Mouse (Mus musculus) lung, embryonic 15.5 days (tissue): ENCODE data around the gene Isoc2a. TPM values are rescaled to one million over a fixed set of nuclear protein-coding genes. Genes with fewer than 3 reads are reported as not detected.
"Not testable (repeated sequence)": the region's sequence is repeated elsewhere in the genome, so short reads cannot be mapped to it uniquely, and the experiment has no call there.

Source experiments
- ATAC-seq: fragments of 200-750 bp; cut with Nextera tagmentation; 2 replicates; pipeline ENCODE4 v1.8.0; 2017; ENCODE audit warnings: moderate number of reproducible peaks, borderline replicate concordance; ENCODE audit not compliant: low FRiP score, low TSS enrichment; ENCODE audit errors: extremely low read depth
- H3K27ac ChIP-seq: fragments of 300-500 bp; sonication (generic); 2 replicates; pipeline ENCODE4 v1.5.1; 2015; ENCODE audit warnings: moderate library complexity, mild to moderate bottlenecking, inconsistent platforms
- H3K27me3 ChIP-seq: fragments of 300-500 bp; sonication (generic); 2 replicates; pipeline ENCODE4 v1.6.1; 2015; ENCODE audit warnings: inconsistent platforms
- H3K36me3 ChIP-seq: fragments of 300-500 bp; sonication (generic); 2 replicates; pipeline ENCODE4 v1.6.1; 2015; ENCODE audit warnings: inconsistent platforms
- H3K4me1 ChIP-seq: fragments of 300-500 bp; sonication (generic); 2 replicates; pipeline ENCODE4 v1.6.1; 2015; ENCODE audit warnings: inconsistent platforms
- H3K4me2 ChIP-seq: fragments of 300-500 bp; sonication (generic); 2 replicates; pipeline ENCODE4 v1.6.1; 2015; ENCODE audit warnings: inconsistent platforms, mild to moderate bottlenecking, moderate library complexity
- H3K4me3 ChIP-seq: fragments of 300-500 bp; sonication (generic); 2 replicates; pipeline ENCODE4 v1.5.1; 2015; ENCODE audit warnings: mild to moderate bottlenecking, inconsistent platforms
- H3K9ac ChIP-seq: fragments of 300-500 bp; sonication (generic); 2 replicates; pipeline ENCODE4 v1.6.1; 2015; ENCODE audit warnings: inconsistent platforms
- H3K9me3 ChIP-seq: fragments of 300-500 bp; sonication (generic); 2 replicates; pipeline ENCODE4 v1.6.1; 2016; ENCODE audit warnings: inconsistent platforms
- WGBS: fragments of 180-500 bp; shearing (Covaris S2); methylation state at CpG from one replicate; pipeline ENCODE4 v1.1.7; 2015; 5-methylcytosine and 5-hydroxymethylcytosine counted together
- polyA plus RNA-seq: library from polyadenylated mRNA; unstranded; fragments of >200 nt; fragmentation: Nextera tagmentation; extraction: Ambion mirVana; gene quantifications from 2 replicates; pipeline ENCODE4 v1.2.1, GENCODE M21; 2015

The Isoc2a gene
- polyA plus RNA-seq, 1 experiment from 2014 or later: 0.81 TPM

- no peak overlapping the region for H3K4me3 ChIP-seq
- ATAC-seq: no peak
- H3K27ac ChIP-seq: no peak overlapping the region
- H3K27me3 ChIP-seq: no peaks in the 10 kb centered on the region
- no peaks in the 10 kb centered on the region for H3K4me1 ChIP-seq
- WGBS: 73% methylated on average over 11 of the region's 11 CpGs
- H3K9me3 ChIP-seq: no peaks in the 10 kb centered on the region
- no peaks in the 10 kb centered on the region for H3K36me3 ChIP-seq
- no peak overlapping the region for H3K9ac ChIP-seq
- H3K4me2 ChIP-seq: no peak overlapping the region
These were observed 26.2 kb upstream of the Isoc2a start for GRCm38 (mm10) chr7:4850621-4851314.

GRCm38 (mm10) chr7:4851315-4851688 is 25.7 kb upstream of the Isoc2a start:
- Histone ChIP-seq H3K27me3 (no peaks in the 10 kb centered on the region), H3K27ac (no peak overlapping the region), H3K9ac (no peak overlapping the region), H3K4me1 (no peaks in the 10 kb centered on the region), H3K4me3 (no peak overlapping the region), H3K9me3 (no peaks in the 10 kb centered on the region), H3K36me3 (no peaks in the 10 kb centered on the region), H3K4me2 (no peak overlapping the region)
- no peak for ATAC-seq
- 68% methylated on average over 8 of the region's 8 CpGs for WGBS

- 59% methylated on average over 3 of the region's 3 CpGs for WGBS
- no peak for ATAC-seq
- no peak overlapping the region for H3K4me2 ChIP-seq
- no peak overlapping the region for H3K27ac ChIP-seq
- no peaks in the 10 kb centered on the region for H3K9me3 ChIP-seq
- no peak overlapping the region for H3K9ac ChIP-seq
- no peaks in the 10 kb centered on the region; the same call in 1 of the 2 replicates for H3K27me3 ChIP-seq
- H3K4me3 ChIP-seq: no peak overlapping the region
- no peaks in the 10 kb centered on the region for H3K36me3 ChIP-seq
- H3K4me1 ChIP-seq: no peaks in the 10 kb centered on the region
These were observed 23.3 kb upstream of the Isoc2a start for GRCm38 (mm10) chr7:4853613-4854012.

GRCm38 (mm10) chr7:4856508-4856907 is 20.4 kb upstream of the Isoc2a start:
- no peak overlapping the region for H3K9ac ChIP-seq
- H3K27ac ChIP-seq: no peak overlapping the region

GRCm38 (mm10) chr7:4857321-4857720 is 19.6 kb upstream of the Isoc2a start:
- ATAC-seq: no peak
- Histone ChIP-seq H3K9me3 (no peaks in the 10 kb centered on the region), H3K27me3 (no peaks in the 10 kb centered on the region; the same call in 1 of the 2 replicates), H3K4me3 (no peak overlapping the region), H3K27ac (no peak overlapping the region), H3K4me1 (no peaks in the 10 kb centered on the region), H3K36me3 (no peaks in the 10 kb centered on the region), H3K4me2 (no peak overlapping the region), H3K9ac (no peak overlapping the region)
- 53% methylated on average over 7 of the region's 7 CpGs for WGBS

More at GRCm38 (mm10) chr7:4856508-4856907, 20.4 kb upstream of the Isoc2a start:
- no peak overlapping the region for H3K4me3 ChIP-seq
- ATAC-seq: no peak
- no peaks in the 10 kb centered on the region for H3K36me3 ChIP-seq
- H3K9me3 ChIP-seq: no peaks in the 10 kb centered on the region
- no peaks in the 10 kb centered on the region; the same call in 1 of the 2 replicates for H3K27me3 ChIP-seq
- WGBS: 84% methylated on average over 9 of the region's 9 CpGs
- H3K4me2 ChIP-seq: no peak overlapping the region
- no peaks in the 10 kb centered on the region for H3K4me1 ChIP-seq

- WGBS: 33% methylated on average over 12 of the region's 12 CpGs
- Histone ChIP-seq H3K4me1 (peaks cover 8% of the 10 kb centered on the region), H3K9ac (no peak overlapping the region), H3K4me2 (no peak overlapping the region), H3K9me3 (no peaks in the 10 kb centered on the region), H3K27ac (no peak overlapping the region), H3K36me3 (no peaks in the 10 kb centered on the region), H3K4me3 (no peak overlapping the region), H3K27me3 (no peaks in the 10 kb centered on the region; the same call in 1 of the 2 replicates)
- no peak for ATAC-seq
These were observed 17.5 kb upstream of the Isoc2a start for GRCm38 (mm10) chr7:4859418-4859978.

GRCm38 (mm10) chr7:4860926-4861325 is 16.0 kb upstream of the Isoc2a start:
- H3K9ac ChIP-seq, H3K27me3 ChIP-seq, H3K36me3 ChIP-seq, H3K27ac ChIP-seq, ATAC-seq, H3K4me2 ChIP-seq, H3K9me3 ChIP-seq, H3K4me3 ChIP-seq: not testable (repeated sequence)
- 72% methylated on average over 3 of the region's 3 CpGs for WGBS
- H3K4me1 ChIP-seq: peaks cover 14% of the 10 kb centered on the region

- H3K9ac ChIP-seq: no peak overlapping the region
- peak overlapping the region; percentile 84 for H3K27ac ChIP-seq
- no peak overlapping the region for H3K4me3 ChIP-seq
- no peaks in the 10 kb centered on the region; the same call in 1 of the 2 replicates for H3K27me3 ChIP-seq
- no peaks in the 10 kb centered on the region for H3K9me3 ChIP-seq
- no peak for ATAC-seq
- peaks cover 17% of the 10 kb centered on the region for H3K4me1 ChIP-seq
- WGBS: 10% methylated on average over 1 of the region's 1 CpGs
- no peak overlapping the region; the same call in 1 of the 2 replicates for H3K4me2 ChIP-seq
- no peaks in the 10 kb centered on the region for H3K36me3 ChIP-seq
These were observed 13.9 kb upstream of the Isoc2a start for GRCm38 (mm10) chr7:4863041-4863440.

- 69% methylated on average over 7 of the region's 7 CpGs for WGBS
- Histone ChIP-seq H3K36me3 (no peaks in the 10 kb centered on the region), H3K27ac (peak overlapping the region; percentile 84)
These were observed 13.3 kb upstream of the Isoc2a start for GRCm38 (mm10) chr7:4863541-4864080.

GRCm38 (mm10) chr7:4864130-4864845 is 12.7 kb upstream of the Isoc2a start:
- Histone ChIP-seq H3K4me2 (no peak overlapping the region), H3K9me3 (no peaks in the 10 kb centered on the region), H3K9ac (no peak overlapping the region), H3K4me1 (peaks cover 18% of the 10 kb centered on the region), H3K27ac (no peak overlapping the region), H3K27me3 (no peaks in the 10 kb centered on the region), H3K36me3 (no peaks in the 10 kb centered on the region), H3K4me3 (no peak overlapping the region)
- ATAC-seq: no peak
- WGBS: 77% methylated on average over 5 of the region's 5 CpGs

More at GRCm38 (mm10) chr7:4863541-4864080, 13.3 kb upstream of the Isoc2a start:
- no peak overlapping the region for H3K4me3 ChIP-seq
- ATAC-seq: no peak
- no peak overlapping the region for H3K4me2 ChIP-seq
- H3K9ac ChIP-seq: no peak overlapping the region
- H3K4me1 ChIP-seq: peaks cover 18% of the 10 kb centered on the region
- H3K9me3 ChIP-seq: no peaks in the 10 kb centered on the region
- no peaks in the 10 kb centered on the region; the same call in 1 of the 2 replicates for H3K27me3 ChIP-seq

- Histone ChIP-seq H3K27ac (peak overlapping the region; percentile 42; the same call in 1 of the 2 replicates), H3K4me2 (peak overlapping the region; percentile 66), H3K4me1 (peaks cover 18% of the 10 kb centered on the region), H3K9ac (peak overlapping the region; percentile 45; the same call in 1 of the 2 replicates), H3K27me3 (no peaks in the 10 kb centered on the region), H3K36me3 (no peaks in the 10 kb centered on the region), H3K4me3 (peak overlapping the region; percentile 62), H3K9me3 (no peaks in the 10 kb centered on the region)
- no peak for ATAC-seq
- WGBS: 69% methylated on average over 5 of the region's 5 CpGs
These were observed 11.9 kb upstream of the Isoc2a start for GRCm38 (mm10) chr7:4865090-4865489.
